ENCODE assay signal across 9 mouse cellular contexts in genomic region chr10:84516414-84516927, GRCm38 (mm10). TPM values are rescaled to one million over a fixed set of nuclear protein-coding genes. Genes with fewer than 3 reads are reported as not detected.
DNase-seq lines count a peak whose midpoint lies in the region; ATAC-seq and TF ChIP-seq lines count a peak whose summit lies in the region.
"Had no signal": no experiment of that assay in that cellular context is flagged by ENCODE, and none has a peak within 500 bp of the region (broad histone marks: within the 10 kb centered on the region; RNA-seq: fewer than 3 reads in every experiment).

No protein-coding gene starts in this region.

- 69% methylated on average over 11 of the region's 11 CpGs for WGBS in forebrain, embryonic 13.5 days
- 71% methylated on average over 11 of the region's 11 CpGs for WGBS in forebrain, embryonic 12.5 days
- 48% methylated on average over 11 of the region's 11 CpGs for WGBS in kidney, postnatal 0 days

- DNase-seq in urinary bladder, adult 18-20 months (ENCODE audit: low spot score in 2 of 2), result peak; percentile 50 to 72
- no peak for DNase-seq in urinary bladder, postnatal 10 days (ENCODE audit: low spot score)
- DNase-seq in kidney, postnatal 0 days (ENCODE audit: low spot score), result peak; percentile 22
- peak; percentile 25 to 39 for DNase-seq in thymus, postnatal 36 days
- no peak for DNase-seq in embryo, embryonic 10.5 days (ENCODE audit: low spot score)

- no peaks in the 10 kb centered on the region for H3K9me3 ChIP-seq in forebrain, embryonic 13.5 days (replicated peaks)
- H3K9me3 ChIP-seq in forebrain, embryonic 12.5 days, result no peaks in the 10 kb centered on the region
- H3K9me3 ChIP-seq in kidney, postnatal 0 days (replicated peaks; ENCODE audit: low read length), result no peaks in the 10 kb centered on the region
- H3K9me3 ChIP-seq: heart, embryonic 13.5 days had no signal

- H3K4me3 ChIP-seq in forebrain, embryonic 13.5 days, result no peak overlapping the region
- H3K4me3 ChIP-seq in forebrain, embryonic 12.5 days (replicated peaks), result no peak overlapping the region
- no peak overlapping the region for H3K4me3 ChIP-seq in kidney, postnatal 0 days (replicated peaks; ENCODE audit: low read depth, low read length)
- H3K4me3 ChIP-seq: heart, embryonic 13.5 days had no signal

- H3K36me3 ChIP-seq in forebrain, embryonic 13.5 days (ENCODE audit: poor library complexity, severe bottlenecking), result no peaks in the 10 kb centered on the region
- no peaks in the 10 kb centered on the region for H3K36me3 ChIP-seq in forebrain, embryonic 12.5 days (replicated peaks)
- no peaks in the 10 kb centered on the region for H3K36me3 ChIP-seq in kidney, postnatal 0 days (ENCODE audit: insufficient read depth, low read length)
- H3K36me3 ChIP-seq: heart, embryonic 13.5 days had no signal

- TF ChIP-seq CTCF in kidney, postnatal 0 days (IDR thresholded peaks at IDR 0.05; ENCODE audit: low read depth), result no peak

- no peak overlapping the region for H3K9ac ChIP-seq in forebrain, embryonic 13.5 days
- H3K9ac ChIP-seq in forebrain, embryonic 12.5 days, result no peak overlapping the region
- H3K9ac ChIP-seq in kidney, postnatal 0 days (ENCODE audit: low read depth, low read length), result no peak overlapping the region
- H3K9ac ChIP-seq: heart, embryonic 13.5 days had no signal

- no peaks in the 10 kb centered on the region for H3K27me3 ChIP-seq in forebrain, embryonic 13.5 days
- 0 out of 2 replicates have a peak, but pooled peaks cover 5% of the 10 kb centered on the region for H3K27me3 ChIP-seq in forebrain, embryonic 12.5 days
- H3K27me3 ChIP-seq in kidney, postnatal 0 days (ENCODE audit: insufficient read depth, low read length), result no peaks in the 10 kb centered on the region
- H3K27me3 ChIP-seq: heart, embryonic 13.5 days had no signal

- H3K4me2 ChIP-seq in forebrain, embryonic 13.5 days, result no peak overlapping the region
- H3K4me2 ChIP-seq in forebrain, embryonic 12.5 days, result no peak overlapping the region
- no peak overlapping the region for H3K4me2 ChIP-seq in kidney, postnatal 0 days (ENCODE audit: low read length)
- H3K4me2 ChIP-seq: heart, embryonic 13.5 days had no signal

- no peak overlapping the region for H3K27ac ChIP-seq in forebrain, embryonic 13.5 days
- no peak overlapping the region for H3K27ac ChIP-seq in forebrain, embryonic 12.5 days
- no peak overlapping the region for H3K27ac ChIP-seq in kidney, postnatal 0 days
- H3K27ac ChIP-seq: heart, embryonic 13.5 days had no signal

- H3K4me1 ChIP-seq in forebrain, embryonic 13.5 days, result peaks cover 3% of the 10 kb centered on the region; the same call in 1 of the 2 replicates
- no peaks in the 10 kb centered on the region for H3K4me1 ChIP-seq in forebrain, embryonic 12.5 days
- no peaks in the 10 kb centered on the region for H3K4me1 ChIP-seq in kidney, postnatal 0 days (replicated peaks; ENCODE audit: insufficient read depth, low read length)

- 0 out of 2 replicates have a peak, but pooled peaks have one; percentile 9 for ATAC-seq in forebrain, embryonic 13.5 days
- no peak for ATAC-seq in forebrain, embryonic 12.5 days (ENCODE audit: low FRiP score)
- ATAC-seq in kidney, postnatal 0 days (replicated peaks; ENCODE audit: low FRiP score, low read depth), result peak; percentile 34; the same call in 1 of the 2 replicates
- ATAC-seq in megakaryocyte progenitor cell, adult 5-6 weeks (replicated peaks; ENCODE audit: poor library complexity), result peak; percentile 85

RNA-seq across cellular contexts. Expression of gene Ckap4, which starts 17.4 kb away (rescaled TPM):
- polyA plus RNA-seq in forebrain, embryonic 13.5 days (2015; fragmentation: Nextera tagmentation; extraction: Ambion mirVana), result 36.4 and 39.0 TPM in 2 replicates
- polyA plus RNA-seq in forebrain, embryonic 12.5 days (2016; fragmentation: Nextera tagmentation; extraction: Ambion mirVana), result 72.0 and 72.2 TPM in 2 replicates
- 75.6 and 77.9 TPM in 2 replicates for polyA plus RNA-seq in kidney, postnatal 0 days (2015; fragmentation: Nextera tagmentation; extraction: Ambion mirVana)
- 72.5 and 84.2 TPM in 2 replicates for total RNA-seq in megakaryocyte progenitor cell, adult 5-6 weeks (2015)
- total RNA-seq in megakaryocyte progenitor cell, adult 5-6 weeks (2017), result 63.4 and 70.0 TPM in 2 replicates

RNA-seq across cellular contexts. Expression of gene Tcp11l2, which starts 60.0 kb away (rescaled TPM):
- polyA plus RNA-seq in forebrain, embryonic 13.5 days (2015; fragmentation: Nextera tagmentation; extraction: Ambion mirVana), result 14.0 and 16.7 TPM in 2 replicates
- 10.3 and 11.0 TPM in 2 replicates for polyA plus RNA-seq in forebrain, embryonic 12.5 days (2016; fragmentation: Nextera tagmentation; extraction: Ambion mirVana)
- polyA plus RNA-seq in kidney, postnatal 0 days (2015; fragmentation: Nextera tagmentation; extraction: Ambion mirVana), result 25.2 and 27.0 TPM in 2 replicates
- total RNA-seq in megakaryocyte progenitor cell, adult 5-6 weeks (2015), result 12.4 and 14.6 TPM in 2 replicates
- 7.0 and 10.1 TPM in 2 replicates for total RNA-seq in megakaryocyte progenitor cell, adult 5-6 weeks (2017)

Comparison
In these comparisons a context has a peak if more than half of its experiments do, and no peak if none do; other contexts are left out.
1. DNase-seq: peak in urinary bladder, adult 18-20 months (2 of 2), kidney, postnatal 0 days (single experiment) and thymus, postnatal 36 days (2 of 2); none in urinary bladder, postnatal 10 days (single experiment) and embryo, embryonic 10.5 days (single experiment).